21 mouse cellular contexts compared by ENCODE assay signal in genomic region chr17:83582585-83582984, GRCm38 (mm10). TPM values are rescaled to one million over a fixed set of nuclear protein-coding genes. Genes with fewer than 3 reads are reported as not detected.
DNase-seq lines count a peak whose midpoint lies in the region; ATAC-seq and TF ChIP-seq lines count a peak whose summit lies in the region.
"Had no signal": no experiment of that assay in that cellular context is flagged by ENCODE, and none has a peak within 500 bp of the region (broad histone marks: within the 10 kb centered on the region; RNA-seq: fewer than 3 reads in every experiment).

No protein-coding gene starts in this region.

- H3K27me3 ChIP-seq in heart, embryonic 15.5 days: no peaks in the 10 kb centered on the region
- no peaks in the 10 kb centered on the region for H3K27me3 ChIP-seq in heart, embryonic 10.5 days (ENCODE audit: insufficient read depth, poor library complexity, severe bottlenecking)
- no peaks in the 10 kb centered on the region for H3K27me3 ChIP-seq in lung, embryonic 14.5 days (ENCODE audit: insufficient read depth, low read length)
- H3K27me3 ChIP-seq in stomach, postnatal 0 days (ENCODE audit: control insufficient read depth, insufficient read depth, low read length): no peaks in the 10 kb centered on the region
- H3K27me3 ChIP-seq: forebrain, embryonic 13.5 days; hindbrain, embryonic 13.5 days; limb, embryonic 15.5 days; midbrain, embryonic 13.5 days; neural tube, embryonic 12.5 days had no signal

- no peaks in the 10 kb centered on the region for H3K36me3 ChIP-seq in heart, embryonic 15.5 days
- no peaks in the 10 kb centered on the region for H3K36me3 ChIP-seq in heart, embryonic 10.5 days
- H3K36me3 ChIP-seq in lung, embryonic 14.5 days (ENCODE audit: insufficient read depth): no peaks in the 10 kb centered on the region
- H3K36me3 ChIP-seq in stomach, postnatal 0 days (ENCODE audit: control insufficient read depth, insufficient read depth, low read length): no peaks in the 10 kb centered on the region
- H3K36me3 ChIP-seq: hindbrain, embryonic 13.5 days; limb, embryonic 15.5 days; midbrain, embryonic 13.5 days; neural tube, embryonic 12.5 days had no signal

- H3K4me3 ChIP-seq in heart, embryonic 15.5 days: no peak overlapping the region
- no peak overlapping the region for H3K4me3 ChIP-seq in heart, embryonic 10.5 days
- no peak overlapping the region for H3K4me3 ChIP-seq in lung, embryonic 14.5 days (ENCODE audit: low read depth, low read length)
- H3K4me3 ChIP-seq in lung, adult 2 months (replicated peaks; ENCODE audit: extremely low read depth, low read depth, low read length): no peak overlapping the region
- no peak overlapping the region for H3K4me3 ChIP-seq in stomach, postnatal 0 days (ENCODE audit: low read depth, low read length)
- H3K4me3 ChIP-seq: erythroblast, embryonic 14.5 days; forebrain, embryonic 13.5 days; hindbrain, embryonic 13.5 days; limb, embryonic 15.5 days; midbrain, embryonic 13.5 days; neural tube, embryonic 12.5 days had no signal

- no peak for TF ChIP-seq POLR2A in lung, adult 2 months (IDR thresholded peaks at IDR 0.05; ENCODE audit: borderline replicate concordance, extremely low read depth, low read depth, low read length)

- DNase-seq in heart, embryonic 10.5 days (ENCODE audit: low spot score): no peak
- peak; percentile 62 for DNase-seq in lung, embryonic 14.5 days
- no peak for DNase-seq in lung, adult 2 months
- peak; percentile 34 for DNase-seq in adipocyte (ENCODE audit: low spot score)
- no peak for DNase-seq in stomach, postnatal 0 days (ENCODE audit: low spot score)
- DNase-seq in spleen, postnatal 4 days (ENCODE audit: low spot score in 2 of 2): no peak
- DNase-seq: adrenal gland, adult 8-10 months; cerebellum, adult 8-10 months; gastrocnemius, postnatal 25 days; right cerebral cortex, adult 18-20 months; thymus, adult 2 months had no signal

- TF ChIP-seq CTCF in lung, embryonic 14.5 days (IDR thresholded peaks at IDR 0.05; ENCODE audit: low read depth): no peak
- no peak for TF ChIP-seq CTCF in lung, adult 2 months (IDR thresholded peaks at IDR 0.05; ENCODE audit: insufficient read depth, low read length)
- no peak for TF ChIP-seq CTCF in stomach, postnatal 0 days (IDR thresholded peaks at IDR 0.05; ENCODE audit: low read depth)

- H3K27ac ChIP-seq in heart, embryonic 15.5 days: no peak overlapping the region; the same call in 1 of the 2 replicates
- no peak overlapping the region for H3K27ac ChIP-seq in heart, embryonic 10.5 days
- H3K27ac ChIP-seq in lung, embryonic 14.5 days (ENCODE audit: low read depth): no peak overlapping the region
- no peak overlapping the region for H3K27ac ChIP-seq in stomach, postnatal 0 days (replicated peaks)
- H3K27ac ChIP-seq: forebrain, embryonic 13.5 days; hindbrain, embryonic 13.5 days; limb, embryonic 15.5 days; midbrain, embryonic 13.5 days; neural tube, embryonic 12.5 days had no signal

- H3K4me2 ChIP-seq in heart, embryonic 15.5 days: no peak overlapping the region
- H3K4me2 ChIP-seq in lung, embryonic 14.5 days: no peak overlapping the region
- no peak overlapping the region for H3K4me2 ChIP-seq in stomach, postnatal 0 days (replicated peaks; ENCODE audit: low read depth)
- H3K4me2 ChIP-seq: forebrain, embryonic 13.5 days; hindbrain, embryonic 13.5 days; limb, embryonic 15.5 days; midbrain, embryonic 13.5 days; neural tube, embryonic 12.5 days had no signal

- TF ChIP-seq EP300 in stomach, postnatal 0 days (optimal IDR thresholded peaks at IDR 0.05): no peak

- H3K9me3 ChIP-seq in heart, embryonic 15.5 days (replicated peaks): no peaks in the 10 kb centered on the region
- no peaks in the 10 kb centered on the region for H3K9me3 ChIP-seq in heart, embryonic 10.5 days
- H3K9me3 ChIP-seq in lung, embryonic 14.5 days (ENCODE audit: low read depth, low read length): no peaks in the 10 kb centered on the region
- H3K9me3 ChIP-seq in stomach, postnatal 0 days (ENCODE audit: control insufficient read depth, low read length): no peaks in the 10 kb centered on the region
- H3K9me3 ChIP-seq: forebrain, embryonic 13.5 days; hindbrain, embryonic 13.5 days; limb, embryonic 15.5 days; midbrain, embryonic 13.5 days; neural tube, embryonic 12.5 days had no signal

- no peak overlapping the region for H3K9ac ChIP-seq in heart, embryonic 15.5 days
- H3K9ac ChIP-seq in lung, embryonic 14.5 days: no peak overlapping the region
- H3K9ac ChIP-seq in stomach, postnatal 0 days (ENCODE audit: low read length): no peak overlapping the region
- H3K9ac ChIP-seq: forebrain, embryonic 13.5 days; hindbrain, embryonic 13.5 days; limb, embryonic 15.5 days; midbrain, embryonic 13.5 days; neural tube, embryonic 12.5 days had no signal

- 50% methylated on average over 2 of the region's 2 CpGs for WGBS in heart, embryonic 15.5 days
- WGBS in heart, embryonic 10.5 days: 47% methylated on average over 2 of the region's 2 CpGs
- whole genome bisulfite sequencing in lung, embryonic 14.5 days: 33% methylated on average over 2 of the region's 2 CpGs
- 21% methylated on average over 2 of the region's 2 CpGs for WGBS in lung, adult 2 months
- WGBS in stomach, postnatal 0 days: 35% methylated on average over 2 of the region's 2 CpGs

- ATAC-seq in heart, embryonic 15.5 days (replicated peaks; ENCODE audit: insufficient number of reproducible peaks, insufficient read depth, low FRiP score, low read depth): peak; percentile 55; the same call in 1 of the 2 replicates
- ATAC-seq in lung, embryonic 14.5 days (ENCODE audit: insufficient read depth): peak; percentile 52; the same call in 1 of the 2 replicates
- ATAC-seq in stomach, postnatal 0 days (ENCODE audit: low FRiP score, low TSS enrichment): peak; percentile 80
- ATAC-seq: forebrain, embryonic 13.5 days; inflammation-experienced regulatory T-cells, adult 6 months; midbrain, embryonic 13.5 days had no signal

- no peaks in the 10 kb centered on the region for H3K4me1 ChIP-seq in heart, embryonic 15.5 days (replicated peaks)
- no peaks in the 10 kb centered on the region for H3K4me1 ChIP-seq in heart, embryonic 10.5 days
- no peaks in the 10 kb centered on the region for H3K4me1 ChIP-seq in lung, embryonic 14.5 days (ENCODE audit: insufficient read depth)
- H3K4me1 ChIP-seq in lung, adult 2 months (ENCODE audit: control insufficient read depth, insufficient read depth, low read length): no peaks in the 10 kb centered on the region
- no peaks in the 10 kb centered on the region for H3K4me1 ChIP-seq in stomach, postnatal 0 days (replicated peaks; ENCODE audit: control insufficient read depth, insufficient read depth)
- H3K4me1 ChIP-seq: forebrain, embryonic 13.5 days; hindbrain, embryonic 13.5 days; limb, embryonic 15.5 days; midbrain, embryonic 13.5 days; neural tube, embryonic 12.5 days had no signal

RNA-seq across cellular contexts. Expression of gene Kcng3, which starts 49.1 kb away (rescaled TPM):
- 0.04 TPM in 1 of 2 replicates, not detected in the other for polyA plus RNA-seq in heart, embryonic 15.5 days (2015; fragmentation: Nextera tagmentation; extraction: Ambion mirVana)
- polyA plus RNA-seq in heart, embryonic 10.5 days (2016; fragmentation: Nextera tagmentation; extraction: Ambion mirVana): not detected in 2 replicates
- not detected in 2 replicates for polyA plus RNA-seq in lung, embryonic 14.5 days (2014; fragmentation: Nextera tagmentation; extraction: Ambion mirVana)
- polyA plus RNA-seq in lung, adult 2 months (2012; rRNA removed): 0.03 and 0.05 TPM in 2 replicates
- polyA plus RNA-seq in stomach, postnatal 0 days (2015; fragmentation: Nextera tagmentation; extraction: Ambion mirVana): 0.02 TPM in 1 of 2 replicates, not detected in the other
- polyA plus RNA-seq: embryonic facial prominence, embryonic 11.5 days; erythroblast, embryonic 14.5 days; forebrain, embryonic 13.5 days; inflammation-experienced regulatory T-cells, adult 6 months; kidney, embryonic 16.5 days; limb, embryonic 15.5 days; midbrain, embryonic 13.5 days; neural tube, embryonic 12.5 days had no signal

Comparison
In these comparisons a context has a peak if more than half of its experiments do, and no peak if none do; other contexts are left out.
1. DNase-seq: peak in lung, embryonic 14.5 days (single experiment) and adipocyte (single experiment); none in heart, embryonic 10.5 days (single experiment), lung, adult 2 months (single experiment), stomach, postnatal 0 days (single experiment) and spleen, postnatal 4 days (0 of 2).
2. Peak in every context shown above with its lines, with median percentiles within 50 percentile points of each other: ATAC-seq.